Mouse (Mus musculus) macrophage (primary cell): ENCODE results near the gene Ociad2. TPM values are rescaled to one million over a fixed set of nuclear protein-coding genes. Genes with fewer than 3 reads are reported as not detected.

Source experiments
- H3K27ac ChIP-seq: fragments of 350-480 bp; formaldehyde crosslinking; 2 replicates; pipeline ENCODE4 v1.9.0; 2021
- H3K36me3 ChIP-seq: fragments of 350-480 bp; formaldehyde crosslinking; 2 replicates; pipeline ENCODE4 v1.9.0; 2021; ENCODE audit errors: inconsistent target
- H3K4me3 ChIP-seq: fragments of 350-480 bp; formaldehyde crosslinking; 2 replicates; pipeline ENCODE4 v1.9.0; 2021; ENCODE audit errors: inconsistent target
- H3K79me2 ChIP-seq: fragments of 350-480 bp; formaldehyde crosslinking; 2 replicates; pipeline ENCODE4 v1.9.0; 2021; ENCODE audit errors: inconsistent target
- WGBS: methylation state at CpG from one replicate; pipeline ENCODE4 v1.1.7; 2026; ENCODE audit warnings: inconsistent platforms; ENCODE audit not compliant: missing documents; 5-methylcytosine and 5-hydroxymethylcytosine counted together
- polyA plus RNA-seq: library from polyadenylated mRNA; stranded (reverse); fragments of 250-400 nt; gene quantifications from 3 replicates; pipeline ENCODE4 v1.2.4, GENCODE M21; 2018; ENCODE audit warnings: inconsistent platforms

Gene Ociad2
- polyA plus RNA-seq, 1 experiment from 2014 or later, result 2.2 TPM

- 94% methylated on average over 2 of the region's 2 CpGs for WGBS
- Histone ChIP-seq H3K79me2 (no peaks in the 10 kb centered on the region), H3K27ac (no peak overlapping the region), H3K4me3 (no peak overlapping the region), H3K36me3 (no peaks in the 10 kb centered on the region)
Observed at GRCm38 (mm10) chr5:73364107-73364864, 23.5 kb upstream of the Ociad2 start.

GRCm38 (mm10) chr5:73362791-73363190, 22.0 kb upstream of the Ociad2 start:
- 95% methylated on average over 5 of the region's 5 CpGs for WGBS
- H3K27ac ChIP-seq, result no peak overlapping the region
- no peak overlapping the region for H3K4me3 ChIP-seq
- no peaks in the 10 kb centered on the region for H3K36me3 ChIP-seq
- H3K79me2 ChIP-seq, result no peaks in the 10 kb centered on the region

GRCm38 (mm10) chr5:73362338-73362737, 21.5 kb upstream of the Ociad2 start:
- no peak overlapping the region for H3K27ac ChIP-seq

GRCm38 (mm10) chr5:73360240-73360639, 19.4 kb upstream of the Ociad2 start:
- Histone ChIP-seq H3K36me3 (no peaks in the 10 kb centered on the region), H3K79me2 (no peaks in the 10 kb centered on the region), H3K27ac (no peak overlapping the region), H3K4me3 (no peak overlapping the region)
- 36% methylated on average over 12 of the region's 12 CpGs for WGBS

More at GRCm38 (mm10) chr5:73362338-73362737, 21.5 kb upstream of the Ociad2 start:
- Histone ChIP-seq H3K79me2 (no peaks in the 10 kb centered on the region), H3K36me3 (no peaks in the 10 kb centered on the region), H3K4me3 (no peak overlapping the region)
- WGBS, result 86% methylated on average over 7 of the region's 7 CpGs

- H3K4me3 ChIP-seq, result no peak overlapping the region
- WGBS, result 42% methylated on average over 12 of the region's 12 CpGs
Observed at GRCm38 (mm10) chr5:73359752-73360141, 18.9 kb upstream of the Ociad2 start.

GRCm38 (mm10) chr5:73359134-73359751, 18.4 kb upstream of the Ociad2 start:
- Histone ChIP-seq H3K79me2 (no peaks in the 10 kb centered on the region), H3K27ac (no peak overlapping the region), H3K36me3 (no peaks in the 10 kb centered on the region), H3K4me3 (no peak overlapping the region)
- 78% methylated on average over 6 of the region's 6 CpGs for WGBS

More at GRCm38 (mm10) chr5:73359752-73360141, 18.9 kb upstream of the Ociad2 start:
- Histone ChIP-seq H3K27ac (no peak overlapping the region), H3K79me2 (no peaks in the 10 kb centered on the region), H3K36me3 (no peaks in the 10 kb centered on the region)

GRCm38 (mm10) chr5:73355393-73355792, 14.6 kb upstream of the Ociad2 start:
- no peak overlapping the region for H3K27ac ChIP-seq
- no peaks in the 10 kb centered on the region for H3K36me3 ChIP-seq
- no peaks in the 10 kb centered on the region for H3K79me2 ChIP-seq
- 85% methylated on average over 5 of the region's 5 CpGs for WGBS
- no peak overlapping the region for H3K4me3 ChIP-seq

- H3K4me3 ChIP-seq, result no peak overlapping the region
- no peaks in the 10 kb centered on the region for H3K79me2 ChIP-seq
- no peaks in the 10 kb centered on the region for H3K36me3 ChIP-seq
- WGBS, result 84% methylated on average over 3 of the region's 3 CpGs
- no peak overlapping the region for H3K27ac ChIP-seq
Observed at GRCm38 (mm10) chr5:73353978-73354377, 13.2 kb upstream of the Ociad2 start.

GRCm38 (mm10) chr5:73353519-73353918, 12.7 kb upstream of the Ociad2 start:
- no peaks in the 10 kb centered on the region for H3K79me2 ChIP-seq
- no peaks in the 10 kb centered on the region for H3K36me3 ChIP-seq
- H3K4me3 ChIP-seq, result no peak overlapping the region
- H3K27ac ChIP-seq, result no peak overlapping the region
- 95% methylated on average over 7 of the region's 7 CpGs for WGBS

- Histone ChIP-seq H3K36me3 (no peaks in the 10 kb centered on the region), H3K79me2 (no peaks in the 10 kb centered on the region), H3K4me3 (no peak overlapping the region), H3K27ac (no peak overlapping the region)
- WGBS, result 88% methylated on average over 1 of the region's 1 CpGs
Observed at GRCm38 (mm10) chr5:73351796-73352195, 11.0 kb upstream of the Ociad2 start.

- Histone ChIP-seq H3K4me3 (no peak overlapping the region), H3K79me2 (no peaks in the 10 kb centered on the region), H3K36me3 (no peaks in the 10 kb centered on the region), H3K27ac (no peak overlapping the region)
- WGBS, result 87% methylated on average over 5 of the region's 5 CpGs
Observed at GRCm38 (mm10) chr5:73349514-73349913, 8.7 kb upstream of the Ociad2 start.

- Histone ChIP-seq H3K4me3 (no peak overlapping the region), H3K27ac (no peak overlapping the region), H3K79me2 (no peaks in the 10 kb centered on the region), H3K36me3 (no peaks in the 10 kb centered on the region)
- 96% methylated on average over 4 of the region's 4 CpGs for whole genome bisulfite sequencing
Observed at GRCm38 (mm10) chr5:73345254-73345653, 4.4 kb upstream of the Ociad2 start.

GRCm38 (mm10) chr5:73344310-73344709, 3.5 kb upstream of the Ociad2 start:
- Histone ChIP-seq H3K36me3 (no peaks in the 10 kb centered on the region), H3K27ac (no peak overlapping the region), H3K4me3 (no peak overlapping the region), H3K79me2 (no peaks in the 10 kb centered on the region)
- 71% methylated on average over 10 of the region's 10 CpGs for WGBS

- H3K36me3 ChIP-seq, result no peaks in the 10 kb centered on the region
- 90% methylated on average over 22 of the region's 22 CpGs for WGBS
- H3K79me2 ChIP-seq, result no peaks in the 10 kb centered on the region
- H3K27ac ChIP-seq, result no peak overlapping the region
- H3K4me3 ChIP-seq, result no peak overlapping the region
Observed at GRCm38 (mm10) chr5:73342701-73343355, 2.0 kb upstream of the Ociad2 start.
